Comparison of ENCODE assay signal across 14 mouse cellular contexts in the genomic region with DNA sequence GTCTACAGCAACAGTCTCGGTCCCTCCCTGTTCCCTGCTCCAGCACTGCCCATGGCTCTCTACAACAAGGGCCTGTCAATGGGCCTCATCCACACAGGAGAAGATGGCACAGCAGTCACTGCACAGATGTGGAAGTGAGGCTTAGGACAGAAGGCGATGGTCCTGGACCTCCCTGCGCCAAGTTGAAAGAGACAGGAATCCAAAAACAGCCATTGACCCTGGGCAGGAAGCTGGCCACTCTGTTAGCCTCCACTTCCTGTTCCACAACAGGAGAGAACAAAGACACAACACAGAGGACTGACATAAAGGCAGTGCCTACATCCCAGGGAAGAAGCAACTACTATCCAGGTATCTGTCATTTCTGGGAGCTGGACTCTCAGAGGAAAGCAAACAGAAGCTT. TPM values are rescaled to one million over a fixed set of nuclear protein-coding genes. Genes with fewer than 3 reads are reported as not detected.
A peak's percentile ranks its signal among the peaks of the same experiment; 100 is the strongest.
DNase-seq lines count a peak whose midpoint lies in the region; ATAC-seq and TF ChIP-seq lines count a peak whose summit lies in the region.
"Had no signal": no experiment of that assay in that cellular context is flagged by ENCODE, and none has a peak within 500 bp of the region (broad histone marks: within the 10 kb centered on the region; RNA-seq: fewer than 3 reads in every experiment).

No protein-coding gene starts in this region.

- no peak overlapping the region for H3K4me2 ChIP-seq in midbrain, embryonic 16.5 days (ENCODE audit: low read length)
- no peak overlapping the region for H3K4me2 ChIP-seq in forebrain, embryonic 15.5 days (replicated peaks)
- H3K4me2 ChIP-seq: embryonic facial prominence, embryonic 15.5 days; forebrain, embryonic 13.5 days; neural tube, embryonic 13.5 days had no signal

- WGBS in kidney, adult 2 months, result 90% methylated on average over 3 of the region's 3 CpGs
- 92% methylated on average over 3 of the region's 3 CpGs for WGBS in midbrain, embryonic 10.5 days
- WGBS in midbrain, embryonic 16.5 days, result 93% methylated on average over 3 of the region's 3 CpGs
- 84% methylated on average over 3 of the region's 3 CpGs for WGBS in small intestine, adult 2 months
- WGBS in forebrain, embryonic 15.5 days, result 97% methylated on average over 3 of the region's 3 CpGs

- no peaks in the 10 kb centered on the region for H3K27me3 ChIP-seq in kidney, adult 2 months (replicated peaks; ENCODE audit: control insufficient read depth, insufficient read depth, low read length)
- no peaks in the 10 kb centered on the region for H3K27me3 ChIP-seq in midbrain, embryonic 10.5 days (ENCODE audit: low read depth, poor library complexity, severe bottlenecking)
- no peaks in the 10 kb centered on the region for H3K27me3 ChIP-seq in midbrain, embryonic 16.5 days (ENCODE audit: control insufficient read depth, insufficient read depth, low read depth, low read length)
- H3K27me3 ChIP-seq in small intestine, adult 2 months (ENCODE audit: control insufficient read depth, insufficient read depth, low read length), result no peaks in the 10 kb centered on the region
- no peaks in the 10 kb centered on the region for H3K27me3 ChIP-seq in forebrain, embryonic 15.5 days
- H3K27me3 ChIP-seq: embryonic facial prominence, embryonic 15.5 days; forebrain, embryonic 13.5 days; neural tube, embryonic 13.5 days had no signal

- H3K27ac ChIP-seq in gastrocnemius, adult 2 months, result peak overlapping the region; percentile 31; the same call in 1 of the 2 replicates
- H3K27ac ChIP-seq in kidney, adult 2 months (ENCODE audit: insufficient read depth, low read depth, low read length), result peak overlapping the region; percentile 59
- 0 out of 2 replicates have a peak overlapping the region, but pooled peaks have one; percentile 15 for H3K27ac ChIP-seq in midbrain, embryonic 10.5 days (replicated peaks)
- H3K27ac ChIP-seq in midbrain, embryonic 16.5 days (ENCODE audit: low read length), result no peak overlapping the region
- H3K27ac ChIP-seq in small intestine, adult 2 months (ENCODE audit: insufficient read depth, low read depth, low read length), result 0 out of 2 replicates have a peak overlapping the region, but pooled peaks have one; percentile 33
- no peak overlapping the region for H3K27ac ChIP-seq in forebrain, embryonic 15.5 days (replicated peaks)
- H3K27ac ChIP-seq: embryonic facial prominence, embryonic 15.5 days; forebrain, embryonic 13.5 days; neural tube, embryonic 13.5 days had no signal

- TF ChIP-seq POLR2A in kidney, adult 2 months (IDR thresholded peaks at IDR 0.05; ENCODE audit: low read depth, low read length), result no peak
- no peak for TF ChIP-seq POLR2A in small intestine, adult 2 months (IDR thresholded peaks at IDR 0.05; ENCODE audit: low read depth, low read length)

- H3K36me3 ChIP-seq in kidney, adult 2 months (ENCODE audit: control insufficient read depth, insufficient read depth, low read length), result no peaks in the 10 kb centered on the region
- H3K36me3 ChIP-seq in midbrain, embryonic 10.5 days, result peaks cover 31% of the 10 kb centered on the region
- no peaks in the 10 kb centered on the region for H3K36me3 ChIP-seq in midbrain, embryonic 16.5 days (ENCODE audit: control insufficient read depth, insufficient read depth, low read length)
- H3K36me3 ChIP-seq in small intestine, adult 2 months (ENCODE audit: control insufficient read depth, insufficient read depth, low read length), result peaks cover 5% of the 10 kb centered on the region; the same call in 1 of the 2 replicates
- H3K36me3 ChIP-seq in forebrain, embryonic 15.5 days, result no peaks in the 10 kb centered on the region
- H3K36me3 ChIP-seq: embryonic facial prominence, embryonic 15.5 days had no signal

- no peak overlapping the region for H3K9ac ChIP-seq in midbrain, embryonic 16.5 days (ENCODE audit: low read depth, low read length)
- H3K9ac ChIP-seq in forebrain, embryonic 15.5 days (replicated peaks), result no peak overlapping the region
- H3K9ac ChIP-seq: embryonic facial prominence, embryonic 15.5 days; forebrain, embryonic 13.5 days; neural tube, embryonic 13.5 days had no signal

- no peak overlapping the region for H3K4me3 ChIP-seq in gastrocnemius, adult 2 months
- H3K4me3 ChIP-seq in kidney, adult 2 months (ENCODE audit: insufficient read depth, low read depth, low read length), result no peak overlapping the region
- H3K4me3 ChIP-seq in midbrain, embryonic 10.5 days, result no peak overlapping the region
- H3K4me3 ChIP-seq in midbrain, embryonic 16.5 days (ENCODE audit: low read depth, low read length), result no peak overlapping the region
- no peak overlapping the region for H3K4me3 ChIP-seq in small intestine, adult 2 months (ENCODE audit: low read depth, low read length)
- H3K4me3 ChIP-seq in forebrain, embryonic 15.5 days, result no peak overlapping the region
- H3K4me3 ChIP-seq: embryonic facial prominence, embryonic 15.5 days; forebrain, embryonic 13.5 days; neural tube, embryonic 13.5 days had no signal

- H3K4me1 ChIP-seq in kidney, adult 2 months (ENCODE audit: control insufficient read depth, insufficient read depth, low read length), result peaks cover 16% of the 10 kb centered on the region
- peaks cover 58% of the 10 kb centered on the region for H3K4me1 ChIP-seq in midbrain, embryonic 10.5 days
- peaks cover 20% of the 10 kb centered on the region for H3K4me1 ChIP-seq in midbrain, embryonic 16.5 days (ENCODE audit: control insufficient read depth, insufficient read depth, low read length)
- H3K4me1 ChIP-seq in small intestine, adult 2 months (ENCODE audit: control insufficient read depth, insufficient read depth, insufficient read length, low read length), result peaks cover 8% of the 10 kb centered on the region; the same call in 1 of the 2 replicates
- peaks cover 24% of the 10 kb centered on the region for H3K4me1 ChIP-seq in forebrain, embryonic 15.5 days

- intact Hi-C loops in gastrocnemius, adult 2 months (cut with DNase I), result no loop called here

- no peak for DNase-seq in gastrocnemius, adult 2 months
- no peak for DNase-seq in gastrocnemius, postnatal 10 days
- no peak for DNase-seq in kidney, adult 2 months
- DNase-seq in kidney, postnatal 36 days, result no peak
- no peak for DNase-seq in midbrain, embryonic 10.5 days (ENCODE audit: low spot score)
- DNase-seq: cerebellum, adult 2 months; kidney, adult 8-10 months; retina, postnatal 1 day had no signal

- no peak for TF ChIP-seq CTCF in gastrocnemius, adult 2 months (IDR thresholded peaks at IDR 0.05)
- TF ChIP-seq CTCF in kidney, adult 2 months (conservative IDR thresholded peaks at IDR 0.05; ENCODE audit: insufficient read depth, insufficient read length, low read depth, low read length), result no peak
- no peak for TF ChIP-seq CTCF in small intestine, adult 2 months (IDR thresholded peaks at IDR 0.05; ENCODE audit: extremely low read depth, insufficient read length, insufficient replicate concordance, low read depth, low read length)

- ATAC-seq in midbrain, embryonic 16.5 days, result no peak
- no peak for ATAC-seq in forebrain, embryonic 15.5 days (replicated peaks)
- ATAC-seq: forebrain, embryonic 13.5 days had no signal

- H3K9me3 ChIP-seq in midbrain, embryonic 10.5 days (replicated peaks), result no peaks in the 10 kb centered on the region
- H3K9me3 ChIP-seq in midbrain, embryonic 16.5 days (replicated peaks; ENCODE audit: control insufficient read depth, low read length, poor library complexity, severe bottlenecking), result no peaks in the 10 kb centered on the region
- no peaks in the 10 kb centered on the region for H3K9me3 ChIP-seq in forebrain, embryonic 15.5 days
- H3K9me3 ChIP-seq: embryonic facial prominence, embryonic 15.5 days; forebrain, embryonic 13.5 days; neural tube, embryonic 13.5 days had no signal

RNA-seq across cellular contexts. Expression of a gene that starts 45.6 kb away (rescaled TPM):
- 1 to 10 TPM; 2.0 to 4.3 TPM for total RNA-seq in gastrocnemius, adult 2 months (2021)
- 1 to 10 TPM; 5.6 to 8.9 TPM for total RNA-seq in gastrocnemius, postnatal 10 days (2021)
- 28.1 and 30.3 TPM in 2 replicates for polyA plus RNA-seq in kidney, adult 2 months (2012; rRNA removed)
- 11.4 and 13.3 TPM in 2 replicates for polyA plus RNA-seq in midbrain, embryonic 10.5 days (2016; fragmentation: Nextera tagmentation; extraction: Ambion mirVana)
- 9.2 and 12.6 TPM in 2 replicates for polyA plus RNA-seq in midbrain, embryonic 16.5 days (2015; fragmentation: Nextera tagmentation; extraction: Ambion mirVana)
- polyA plus RNA-seq in small intestine, adult 2 months (2012; rRNA removed), result 21.8 and 59.5 TPM in 2 replicates
- 12.6 and 13.9 TPM in 2 replicates for polyA plus RNA-seq in forebrain, embryonic 15.5 days (2015; fragmentation: Nextera tagmentation; extraction: Ambion mirVana)

Comparison
In these comparisons a context has a peak if more than half of its experiments do, and no peak if none do; other contexts are left out.
1. H3K27ac ChIP-seq: peak in gastrocnemius, adult 2 months (single experiment), kidney, adult 2 months (single experiment), midbrain, embryonic 10.5 days (single experiment) and small intestine, adult 2 months (single experiment); none in midbrain, embryonic 16.5 days (single experiment) and forebrain, embryonic 15.5 days (single experiment).